ENCODE assay signal across 10 mouse cellular contexts in the genomic region with DNA sequence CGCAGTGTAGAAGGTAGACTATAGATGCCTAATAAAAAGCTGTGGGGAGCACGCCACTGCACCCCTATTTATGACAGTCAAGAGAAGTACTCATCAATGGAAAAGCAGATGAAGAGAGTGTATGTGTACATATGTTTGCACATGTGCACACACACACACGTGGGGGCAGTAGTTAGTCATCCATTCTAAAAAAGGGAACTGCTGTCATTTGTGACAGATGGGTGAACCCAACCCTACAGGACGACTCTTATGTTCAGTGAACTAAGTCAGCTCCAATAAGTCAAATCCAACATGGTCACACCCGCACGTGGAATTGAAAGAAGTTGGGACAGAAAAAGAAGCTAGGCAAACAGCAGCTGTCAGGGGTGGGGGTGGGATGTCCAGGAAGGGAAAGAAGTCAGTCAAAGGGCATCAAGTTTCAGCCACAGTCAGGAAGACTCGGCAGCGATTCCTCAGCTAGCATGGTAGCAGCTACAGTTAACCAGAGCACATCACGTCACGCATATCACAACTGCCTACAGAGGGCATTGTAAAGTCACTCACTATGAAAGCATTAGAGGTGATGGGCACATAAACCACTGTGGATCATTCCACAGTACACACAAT.
DNase-seq lines count a peak whose midpoint lies in the region; ATAC-seq and TF ChIP-seq lines count a peak whose summit lies in the region.
"Had no signal": no experiment of that assay in that cellular context is flagged by ENCODE, and none has a peak within 500 bp of the region (broad histone marks: within the 10 kb centered on the region; RNA-seq: fewer than 3 reads in every experiment).

No protein-coding gene starts in this region.

- no peak overlapping the region for H3K4me3 ChIP-seq in hindbrain, embryonic 13.5 days
- no peak overlapping the region for H3K4me3 ChIP-seq in hindbrain, embryonic 11.5 days (ENCODE audit: low read depth, low read length)
- H3K4me3 ChIP-seq in midbrain, postnatal 0 days (ENCODE audit: low read depth, low read length), result no peak overlapping the region
- no peak overlapping the region for H3K4me3 ChIP-seq in midbrain, embryonic 15.5 days
- no peak overlapping the region for H3K4me3 ChIP-seq in limb, embryonic 10.5 days
- H3K4me3 ChIP-seq in stomach, embryonic 16.5 days (replicated peaks; ENCODE audit: low read length), result no peak overlapping the region
- H3K4me3 ChIP-seq: liver, embryonic 13.5 days; neural tube, embryonic 12.5 days had no signal

- no peaks in the 10 kb centered on the region for H3K36me3 ChIP-seq in hindbrain, embryonic 13.5 days
- no peaks in the 10 kb centered on the region for H3K36me3 ChIP-seq in hindbrain, embryonic 11.5 days (ENCODE audit: control insufficient read depth, insufficient read depth, low read length)
- no peaks in the 10 kb centered on the region for H3K36me3 ChIP-seq in midbrain, postnatal 0 days (ENCODE audit: insufficient read depth, low read length)
- H3K36me3 ChIP-seq in midbrain, embryonic 15.5 days (replicated peaks), result no peaks in the 10 kb centered on the region
- H3K36me3 ChIP-seq in limb, embryonic 10.5 days, result peaks cover 21% of the 10 kb centered on the region
- no peaks in the 10 kb centered on the region for H3K36me3 ChIP-seq in stomach, embryonic 16.5 days (ENCODE audit: control insufficient read depth, insufficient read depth, low read length)
- H3K36me3 ChIP-seq: liver, embryonic 13.5 days; neural tube, embryonic 12.5 days had no signal

- no peak overlapping the region for H3K9ac ChIP-seq in hindbrain, embryonic 13.5 days
- H3K9ac ChIP-seq in hindbrain, embryonic 11.5 days (ENCODE audit: low read depth, low read length), result no peak overlapping the region
- no peak overlapping the region for H3K9ac ChIP-seq in midbrain, postnatal 0 days (replicated peaks; ENCODE audit: low read length, poor library complexity, severe bottlenecking)
- H3K9ac ChIP-seq in midbrain, embryonic 15.5 days, result no peak overlapping the region
- no peak overlapping the region for H3K9ac ChIP-seq in stomach, embryonic 16.5 days (ENCODE audit: low read length)
- H3K9ac ChIP-seq: liver, embryonic 13.5 days; neural tube, embryonic 12.5 days had no signal

- no peaks in the 10 kb centered on the region for H3K9me3 ChIP-seq in hindbrain, embryonic 13.5 days
- H3K9me3 ChIP-seq in hindbrain, embryonic 11.5 days (ENCODE audit: control insufficient read depth, low read length), result no peaks in the 10 kb centered on the region
- no peaks in the 10 kb centered on the region for H3K9me3 ChIP-seq in midbrain, postnatal 0 days (ENCODE audit: low read length)
- H3K9me3 ChIP-seq in midbrain, embryonic 15.5 days, result no peaks in the 10 kb centered on the region
- no peaks in the 10 kb centered on the region for H3K9me3 ChIP-seq in limb, embryonic 10.5 days (replicated peaks)
- no peaks in the 10 kb centered on the region for H3K9me3 ChIP-seq in stomach, embryonic 16.5 days (replicated peaks; ENCODE audit: control insufficient read depth, low read length)
- H3K9me3 ChIP-seq: liver, embryonic 13.5 days; neural tube, embryonic 12.5 days had no signal

- TF ChIP-seq CTCF in midbrain, postnatal 0 days (IDR thresholded peaks at IDR 0.05), result peak; percentile 14; the same call in 1 of the 2 replicates

- ATAC-seq in hindbrain, embryonic 13.5 days (ENCODE audit: low FRiP score), result no peak
- ATAC-seq in hindbrain, embryonic 11.5 days (ENCODE audit: low FRiP score), result no peak
- no peak for ATAC-seq in midbrain, postnatal 0 days (ENCODE audit: low FRiP score)
- ATAC-seq in midbrain, embryonic 15.5 days (replicated peaks), result no peak
- no peak for ATAC-seq in stomach, embryonic 16.5 days (ENCODE audit: insufficient read depth, low FRiP score)

- DNase-seq in hindbrain, embryonic 11.5 days (ENCODE audit: low spot score), result no peak
- no peak for DNase-seq in midbrain, postnatal 0 days (ENCODE audit: low spot score)
- DNase-seq in limb, embryonic 10.5 days (ENCODE audit: low spot score), result no peak
- DNase-seq in cerebellum, postnatal 14 days, result no peak
- DNase-seq: kidney, postnatal 14 days; liver, embryonic 13.5 days had no signal

- H3K27me3 ChIP-seq in hindbrain, embryonic 13.5 days, result no peaks in the 10 kb centered on the region
- no peaks in the 10 kb centered on the region for H3K27me3 ChIP-seq in hindbrain, embryonic 11.5 days (ENCODE audit: control insufficient read depth, insufficient read depth, low read length)
- H3K27me3 ChIP-seq in midbrain, postnatal 0 days (ENCODE audit: insufficient read depth, low read length), result no peaks in the 10 kb centered on the region
- H3K27me3 ChIP-seq in midbrain, embryonic 15.5 days (replicated peaks), result no peaks in the 10 kb centered on the region
- no peaks in the 10 kb centered on the region for H3K27me3 ChIP-seq in limb, embryonic 10.5 days (ENCODE audit: low read depth, poor library complexity, severe bottlenecking)
- H3K27me3 ChIP-seq in stomach, embryonic 16.5 days (ENCODE audit: control insufficient read depth, insufficient read depth, low read length), result no peaks in the 10 kb centered on the region
- H3K27me3 ChIP-seq: liver, embryonic 13.5 days; neural tube, embryonic 12.5 days had no signal

- H3K4me1 ChIP-seq in hindbrain, embryonic 13.5 days (replicated peaks), result peaks cover 85% of the 10 kb centered on the region
- peaks cover 44% of the 10 kb centered on the region for H3K4me1 ChIP-seq in hindbrain, embryonic 11.5 days (replicated peaks; ENCODE audit: control insufficient read depth, insufficient read depth, low read length)
- no peaks in the 10 kb centered on the region; the same call in 1 of the 2 replicates for H3K4me1 ChIP-seq in midbrain, postnatal 0 days (ENCODE audit: insufficient read depth, low read length)
- peaks cover 56% of the 10 kb centered on the region for H3K4me1 ChIP-seq in midbrain, embryonic 15.5 days
- peaks cover 90% of the 10 kb centered on the region for H3K4me1 ChIP-seq in limb, embryonic 10.5 days
- peaks cover 45% of the 10 kb centered on the region for H3K4me1 ChIP-seq in stomach, embryonic 16.5 days (ENCODE audit: control insufficient read depth, insufficient read depth, low read length)

- H3K4me2 ChIP-seq in hindbrain, embryonic 13.5 days, result no peak overlapping the region
- no peak overlapping the region for H3K4me2 ChIP-seq in hindbrain, embryonic 11.5 days (replicated peaks; ENCODE audit: low read depth, low read length)
- H3K4me2 ChIP-seq in midbrain, postnatal 0 days (ENCODE audit: low read depth, low read length, poor library complexity, severe bottlenecking), result no peak overlapping the region
- H3K4me2 ChIP-seq in midbrain, embryonic 15.5 days, result no peak overlapping the region
- H3K4me2 ChIP-seq in stomach, embryonic 16.5 days (ENCODE audit: low read depth, low read length), result no peak overlapping the region
- H3K4me2 ChIP-seq: liver, embryonic 13.5 days; neural tube, embryonic 12.5 days had no signal

- WGBS in hindbrain, embryonic 13.5 days, result 43% methylated on average over 10 of the region's 10 CpGs
- 52% methylated on average over 10 of the region's 10 CpGs for WGBS in hindbrain, embryonic 11.5 days
- WGBS in midbrain, postnatal 0 days, result 63% methylated on average over 10 of the region's 10 CpGs
- WGBS in midbrain, embryonic 15.5 days, result 58% methylated on average over 10 of the region's 10 CpGs
- 49% methylated on average over 10 of the region's 10 CpGs for WGBS in limb, embryonic 10.5 days
- 45% methylated on average over 10 of the region's 10 CpGs for WGBS in stomach, embryonic 16.5 days

- H3K27ac ChIP-seq in hindbrain, embryonic 13.5 days, result peak overlapping the region; percentile 52; the same call in 1 of the 2 replicates
- no peak overlapping the region; the same call in 1 of the 2 replicates for H3K27ac ChIP-seq in hindbrain, embryonic 11.5 days (ENCODE audit: low read depth, low read length)
- H3K27ac ChIP-seq in midbrain, postnatal 0 days (ENCODE audit: low read depth, low read length), result no peak overlapping the region
- no peak overlapping the region for H3K27ac ChIP-seq in midbrain, embryonic 15.5 days
- H3K27ac ChIP-seq in limb, embryonic 10.5 days, result peak overlapping the region; percentile 33; the same call in 1 of the 2 replicates
- H3K27ac ChIP-seq in stomach, embryonic 16.5 days (ENCODE audit: low read length), result peak overlapping the region; percentile 4; the same call in 1 of the 2 replicates
- H3K27ac ChIP-seq: neural tube, embryonic 12.5 days had no signal

Comparison
In these comparisons a context has a peak if more than half of its experiments do, and no peak if none do; other contexts are left out.
1. H3K27ac ChIP-seq: peak in hindbrain, embryonic 13.5 days (single experiment), limb, embryonic 10.5 days (single experiment) and stomach, embryonic 16.5 days (single experiment); none in hindbrain, embryonic 11.5 days (single experiment), midbrain, postnatal 0 days (single experiment) and midbrain, embryonic 15.5 days (single experiment).